Mouse (Mus musculus) gonadal fat pad, adult 2 months (tissue): ENCODE data around the gene Gm20388. TPM values are rescaled to one million over a fixed set of nuclear protein-coding genes. Genes with fewer than 3 reads are reported as not detected.

Source experiments
- DNase-seq: peaks from one replicate; pipeline ENCODE4 v3.0.0-alpha.2; 2012; ENCODE audit warnings: low read depth
- polyA plus RNA-seq: library from polyadenylated mRNA; depleted of rRNA; stranded (reverse); fragments of >200 nt; gene quantifications from 2 replicates; pipeline ENCODE4 v1.2.3, GENCODE M21; 2012

Gm20388 gene
- polyA plus RNA-seq, 1 experiment = 119 TPM

DNA sequence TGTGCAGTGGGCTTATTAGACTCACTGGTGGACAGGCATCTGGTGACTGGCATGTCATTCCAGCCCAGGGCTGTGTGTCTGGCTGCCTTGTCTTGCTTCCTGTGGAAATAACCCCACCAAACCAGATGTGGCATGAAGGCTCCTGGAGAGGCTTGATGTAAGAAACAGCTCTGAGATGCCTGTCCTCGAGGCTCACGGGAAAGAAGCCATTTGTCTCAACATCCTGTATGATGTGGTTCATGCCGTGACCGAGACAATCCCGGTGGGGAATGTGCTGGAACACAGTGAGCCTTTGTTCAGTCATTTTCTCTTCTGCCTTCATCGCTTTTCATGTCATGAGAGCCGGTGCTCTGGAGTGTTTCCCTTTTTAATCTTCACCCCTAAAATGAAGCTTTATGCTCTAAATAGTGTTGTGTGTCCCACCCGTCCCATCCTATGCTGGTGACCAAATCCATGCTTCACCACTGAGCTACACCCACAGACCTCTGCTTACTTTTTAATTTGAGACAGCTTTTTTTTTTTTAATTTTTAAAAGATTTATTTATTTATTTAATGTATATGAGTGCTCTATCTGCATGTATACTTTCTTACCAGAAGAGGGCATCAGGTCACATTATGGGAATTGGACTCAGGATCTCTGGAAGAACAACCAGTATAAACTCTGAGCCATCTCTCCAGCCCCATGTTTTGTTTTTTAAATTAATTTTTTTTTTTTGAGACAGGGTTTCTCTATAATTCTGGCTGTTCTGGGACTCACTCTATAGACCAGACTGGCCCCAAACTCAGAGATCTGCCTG, 2054.3 kb downstream of the Gm20388 start:
- DNase-seq = no peak

DNA sequence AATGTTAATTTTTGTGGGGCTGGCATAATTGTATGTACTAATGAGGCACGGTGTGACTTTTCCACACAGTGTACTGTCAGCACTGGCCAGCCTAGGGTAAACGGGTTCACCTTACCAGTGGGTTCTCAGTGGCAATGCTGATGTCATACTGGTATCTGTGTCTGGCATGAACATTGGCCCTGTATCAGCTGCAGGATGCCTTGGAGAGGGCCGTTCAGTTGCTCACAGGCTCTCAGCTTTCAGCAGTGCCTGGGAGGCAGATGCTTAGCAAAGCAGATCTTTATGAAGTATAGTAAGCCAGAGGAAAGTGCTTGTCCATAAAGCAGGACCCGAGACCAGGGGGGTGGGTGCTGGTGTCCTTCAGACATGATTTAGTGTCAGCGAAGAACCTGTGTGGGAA, 2055.5 kb downstream of the Gm20388 start:
- no peak for DNase-seq

- DNase-seq = no peak
These were observed 2056.2 kb downstream of the Gm20388 start for GRCm38 (mm10) chr8:121966714-121967448.

DNA sequence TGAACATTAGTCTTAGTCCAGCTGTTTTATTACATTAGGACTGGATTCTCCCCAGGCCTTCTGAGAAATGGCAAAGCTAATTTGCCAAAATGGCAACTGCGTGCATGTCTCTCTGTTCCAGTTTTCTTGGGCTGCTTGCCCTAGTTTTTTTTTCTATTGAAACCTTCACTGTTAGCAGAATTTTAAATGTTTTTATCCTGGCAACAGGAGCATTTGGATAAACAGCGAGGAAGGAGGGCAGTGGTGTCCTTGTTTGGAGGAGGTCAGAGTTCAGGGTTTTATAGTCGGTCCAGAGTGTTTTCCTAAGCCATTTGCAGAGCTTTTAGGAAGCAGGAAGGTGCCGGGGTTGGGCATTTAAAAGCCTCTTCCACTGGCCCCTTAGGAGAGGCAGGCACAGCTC, 2057.3 kb downstream of the Gm20388 start:
- no peak for DNase-seq

- no peak for DNase-seq
These were observed 2057.9 kb downstream of the Gm20388 start for GRCm38 (mm10) chr8:121968542-121968941.

DNA sequence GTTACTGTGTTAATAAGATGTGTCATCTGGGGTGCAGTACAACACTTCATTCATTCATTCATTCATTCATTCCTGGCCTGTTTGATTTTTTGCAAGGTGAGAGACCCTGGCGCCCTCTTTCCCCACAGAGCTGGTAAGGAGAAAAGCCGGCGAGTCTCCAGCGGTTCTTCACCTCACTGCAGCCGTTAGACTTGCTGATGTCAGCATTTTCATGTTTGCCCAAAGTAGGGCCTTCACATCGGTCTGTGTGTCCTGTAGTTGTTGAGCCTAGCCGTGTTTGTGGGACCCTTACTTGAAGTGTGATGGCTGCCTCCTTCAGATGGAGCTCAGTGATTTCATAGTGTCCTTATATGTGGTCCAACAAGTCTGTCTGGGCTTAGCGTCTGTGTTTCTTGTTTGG, 2059.6 kb downstream of the Gm20388 start:
- DNase-seq = no peak

DNA sequence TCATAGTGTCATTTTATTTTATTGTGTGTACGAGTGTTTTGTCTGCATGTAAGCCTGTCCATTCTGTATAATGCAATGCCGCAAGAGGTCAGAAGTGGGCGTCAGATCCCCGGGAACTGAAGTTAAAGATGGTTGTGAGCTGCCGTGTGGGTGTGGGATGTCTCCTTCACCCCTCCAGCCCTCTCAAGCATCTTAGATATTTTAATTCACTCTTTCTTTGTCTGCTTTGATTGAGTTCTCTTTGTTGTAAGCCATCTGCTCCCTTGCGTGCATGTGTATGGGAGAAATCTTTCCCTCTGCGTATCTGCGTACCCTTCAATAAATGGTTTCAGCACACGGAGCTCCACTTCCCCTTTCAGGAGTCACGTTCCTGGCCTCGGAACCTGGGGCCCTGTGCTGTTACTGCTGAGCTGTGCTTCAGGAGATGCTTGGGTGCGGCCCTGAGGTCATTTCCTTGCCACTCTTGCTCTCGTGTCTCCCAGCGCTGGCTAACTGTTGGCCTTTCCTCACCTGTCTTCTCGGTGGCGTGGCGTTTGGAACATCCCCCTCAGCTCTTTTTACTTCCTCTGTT, 2060.9 kb downstream of the Gm20388 start:
- DNase-seq = no peak

- DNase-seq = no peak
These were observed 2063.3 kb downstream of the Gm20388 start for GRCm38 (mm10) chr8:121973906-121974305.

GRCm38 (mm10) chr8:121977819-121978590, 2067.4 kb downstream of the Gm20388 start:
- DNase-seq = no peak

DNA sequence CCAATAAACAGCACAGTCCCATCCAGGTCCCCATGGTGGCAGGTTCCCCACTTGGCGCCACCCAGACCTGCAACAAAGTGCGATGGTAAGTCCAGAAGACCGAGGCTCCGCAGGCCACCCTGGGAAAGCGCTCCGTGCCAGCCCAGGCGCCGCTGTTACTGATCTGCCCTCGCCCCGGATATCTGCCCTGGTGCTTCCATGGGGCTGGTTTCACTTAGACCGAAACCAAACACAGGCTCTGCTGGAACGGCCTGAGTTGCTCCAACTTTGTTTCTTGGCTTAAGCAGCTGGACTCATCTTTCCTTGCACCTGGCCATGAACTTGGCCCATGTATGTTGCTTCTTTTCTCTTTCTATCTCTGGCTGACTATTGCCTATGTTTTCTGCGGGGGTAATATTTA, 2068.0 kb downstream of the Gm20388 start:
- DNase-seq = no peak

DNA sequence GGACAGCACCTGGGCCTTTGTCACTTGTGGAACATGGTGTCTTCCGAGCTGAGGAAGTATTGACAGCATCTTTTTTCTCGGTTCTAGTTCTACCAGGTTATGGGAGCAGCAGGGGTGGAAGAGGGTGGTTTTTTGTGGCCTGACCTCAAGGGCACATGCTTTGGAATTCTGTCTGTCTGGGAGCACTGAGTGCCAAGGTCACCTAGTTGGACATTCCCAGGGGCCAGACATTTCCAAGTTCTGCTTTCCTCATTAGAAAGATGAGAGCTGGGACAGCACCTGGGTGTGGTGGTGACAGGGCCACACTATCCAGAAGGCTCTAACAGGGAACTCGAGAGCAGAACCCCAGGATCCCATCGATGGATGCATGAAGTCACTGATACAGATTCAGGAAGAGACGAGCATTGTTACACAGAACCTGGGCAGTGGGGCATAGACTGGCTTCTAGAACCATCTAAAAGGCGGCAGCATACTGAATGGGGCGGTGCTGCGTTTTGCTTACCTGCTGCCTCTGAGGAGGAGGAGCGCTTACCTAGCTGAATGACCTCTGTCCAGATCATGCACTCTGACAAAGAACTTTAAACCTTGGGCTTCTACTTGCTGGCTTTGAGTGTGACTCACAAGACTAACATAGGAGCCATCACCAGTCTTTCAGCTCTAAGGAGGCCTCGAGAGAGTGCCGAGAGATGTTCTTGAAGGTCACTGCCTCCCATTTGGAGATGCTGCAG, 2070.3 kb downstream of the Gm20388 start:
- DNase-seq = no peak

DNA sequence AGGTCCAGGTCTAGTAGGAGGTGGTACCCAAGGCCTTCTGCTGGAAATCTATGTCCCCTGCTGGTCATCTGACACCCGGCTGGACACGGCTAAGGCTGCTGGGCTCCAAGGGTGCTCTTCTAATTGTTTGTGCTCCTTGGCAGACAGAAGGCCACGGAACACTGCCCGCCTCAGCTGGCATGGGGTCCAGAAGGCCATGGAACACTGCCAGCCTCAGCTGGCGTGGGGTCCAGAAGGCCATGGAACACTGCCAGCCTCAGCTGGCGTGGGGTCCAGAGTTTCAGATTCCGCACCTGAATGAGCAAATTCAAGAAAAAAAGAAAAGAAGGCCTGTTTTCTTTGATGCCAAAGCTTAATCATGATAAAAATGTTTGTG, 2070.9 kb downstream of the Gm20388 start:
- DNase-seq = no peak

DNA sequence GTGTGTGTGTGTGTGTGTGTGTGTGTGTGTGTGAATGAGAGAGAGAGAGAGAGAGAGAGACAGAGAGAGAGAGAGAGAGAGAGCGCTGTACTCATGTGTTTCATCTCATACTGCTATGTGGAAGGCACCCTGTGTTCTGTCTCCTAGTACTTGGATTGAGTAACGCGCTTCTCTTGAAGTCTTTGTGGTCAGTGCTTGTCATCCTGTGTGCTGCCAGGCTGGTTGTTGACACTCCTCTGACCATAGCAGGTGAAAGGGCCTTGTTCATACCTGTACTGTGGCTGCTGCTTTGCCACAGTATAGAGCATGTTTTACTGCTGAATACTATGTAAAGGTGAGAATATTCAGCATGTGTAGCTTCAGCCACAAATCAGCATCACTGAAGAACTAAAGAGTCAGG, 2075.0 kb downstream of the Gm20388 start:
- DNase-seq = no peak

- DNase-seq = no peak
These were observed 2077.3 kb downstream of the Gm20388 start for GRCm38 (mm10) chr8:121987892-121988291.

DNA sequence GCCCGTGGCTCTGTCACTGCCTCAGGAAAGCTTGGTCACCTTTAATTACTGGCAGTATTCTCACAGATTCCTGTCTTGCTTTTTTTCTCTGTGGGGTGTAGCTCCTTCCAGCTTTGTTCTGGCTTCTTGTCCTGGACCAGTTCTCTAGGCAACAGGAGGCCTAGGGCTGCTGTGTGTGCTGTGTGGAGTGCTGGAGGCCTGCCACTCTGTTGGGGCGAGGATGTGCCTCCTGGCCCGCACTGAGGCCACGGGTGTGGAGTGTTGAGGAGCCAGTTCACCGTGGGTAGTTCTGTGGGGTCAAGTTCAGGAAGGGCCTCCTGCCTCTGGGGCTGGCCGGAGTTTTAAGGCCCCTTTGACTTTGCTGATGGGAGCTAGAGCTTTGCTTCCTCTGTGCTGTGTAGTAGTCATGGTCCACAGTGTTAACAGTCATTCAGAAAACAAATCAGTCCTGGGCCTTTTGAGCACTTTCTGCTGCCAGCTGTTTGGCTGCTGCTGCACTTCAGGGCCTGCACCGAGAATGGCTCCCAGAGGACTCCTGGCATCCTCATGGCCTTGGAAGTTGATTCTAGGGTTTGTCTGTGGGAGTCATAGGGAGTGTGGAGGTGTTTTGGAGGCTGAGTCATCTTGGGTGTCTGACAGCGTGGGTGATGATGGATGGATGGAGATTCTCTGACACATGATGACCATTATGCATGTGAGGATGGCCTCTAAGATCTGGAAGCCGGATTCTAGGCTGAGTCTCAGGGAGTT, 2080.0 kb downstream of the Gm20388 start:
- DNase-seq = no peak

DNA sequence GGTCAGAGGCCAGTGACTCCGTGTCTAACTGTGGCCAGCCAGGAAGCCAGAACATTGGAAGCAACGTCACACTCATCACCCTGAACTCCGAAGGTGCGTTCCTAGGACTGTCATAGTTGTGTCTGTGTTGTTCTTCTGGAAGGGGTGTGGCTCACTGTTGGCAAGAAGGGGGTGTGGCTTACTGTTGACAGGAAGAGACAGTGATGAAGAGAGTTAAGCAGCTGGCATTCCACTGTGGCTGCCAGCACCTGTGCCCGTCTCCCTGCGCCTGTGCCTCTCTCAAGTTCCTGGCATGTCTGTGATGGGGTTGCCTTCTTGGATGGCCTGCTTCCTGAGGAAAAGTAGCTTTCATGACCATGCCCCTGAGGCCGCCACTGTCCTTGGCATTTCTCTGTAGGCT, 2081.0 kb downstream of the Gm20388 start:
- no peak for DNase-seq

- DNase-seq = no peak
These were observed 2082.3 kb downstream of the Gm20388 start for GRCm38 (mm10) chr8:121992911-121993310.

DNA sequence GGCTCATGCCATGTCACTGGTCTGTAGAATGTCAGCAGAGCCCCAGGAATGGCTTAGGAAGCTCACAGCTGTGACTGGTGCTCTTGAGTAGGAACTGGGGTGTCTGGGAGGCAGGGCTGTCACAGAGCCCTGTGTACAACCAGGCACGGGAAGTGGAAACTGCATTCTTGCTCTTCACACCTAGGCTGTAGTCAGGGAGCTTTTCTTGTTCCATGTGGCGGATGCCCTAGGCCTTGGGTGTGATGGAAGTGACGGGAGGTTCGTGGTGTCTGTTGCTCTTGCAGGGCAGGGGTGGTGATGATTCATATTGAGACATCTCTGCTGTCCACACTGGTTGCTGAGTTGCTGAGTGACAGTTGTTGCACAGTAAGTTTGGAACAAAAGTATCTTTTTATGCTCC, 2084.5 kb downstream of the Gm20388 start:
- DNase-seq = no peak

GRCm38 (mm10) chr8:121995895-121996294, 2085.3 kb downstream of the Gm20388 start:
- DNase-seq = no peak

- DNase-seq = no peak
These were observed 2088.0 kb downstream of the Gm20388 start for GRCm38 (mm10) chr8:121998631-121999030.

- no peak for DNase-seq
These were observed 2088.6 kb downstream of the Gm20388 start for GRCm38 (mm10) chr8:121999211-121999610.
